Mouse (Mus musculus): ENCODE results near the gene Acy3.
"Not testable (repeated sequence)": the region's sequence is repeated elsewhere in the genome, so short reads cannot be mapped to it uniquely, and the experiment has no call there.

Gene Acy3

DNA sequence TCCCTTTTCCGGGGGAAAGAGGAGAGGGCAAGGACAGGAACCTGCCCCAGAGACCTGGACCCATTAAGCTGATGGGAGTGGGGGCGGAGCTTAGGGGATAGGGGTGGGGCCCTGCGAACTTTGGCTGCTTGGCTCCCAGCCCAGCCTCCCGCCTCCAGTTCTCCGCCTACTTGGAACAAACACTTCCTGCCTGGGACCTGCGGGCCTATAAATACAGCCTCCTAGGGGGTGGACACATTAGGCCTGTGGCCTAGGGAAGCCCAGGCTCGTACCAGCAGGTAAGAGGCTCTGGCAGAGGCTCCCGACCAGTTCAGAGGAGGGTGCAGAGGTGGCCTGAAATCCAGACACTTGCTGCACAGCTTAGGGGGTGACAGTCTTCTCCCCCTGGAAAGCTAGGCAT, at the start of gene Acy3:
Acy3 (plus strand) TSS at position 237 of the 400 bp plus-strand sequence.
- DNase-seq = peak; percentile 75

DNA sequence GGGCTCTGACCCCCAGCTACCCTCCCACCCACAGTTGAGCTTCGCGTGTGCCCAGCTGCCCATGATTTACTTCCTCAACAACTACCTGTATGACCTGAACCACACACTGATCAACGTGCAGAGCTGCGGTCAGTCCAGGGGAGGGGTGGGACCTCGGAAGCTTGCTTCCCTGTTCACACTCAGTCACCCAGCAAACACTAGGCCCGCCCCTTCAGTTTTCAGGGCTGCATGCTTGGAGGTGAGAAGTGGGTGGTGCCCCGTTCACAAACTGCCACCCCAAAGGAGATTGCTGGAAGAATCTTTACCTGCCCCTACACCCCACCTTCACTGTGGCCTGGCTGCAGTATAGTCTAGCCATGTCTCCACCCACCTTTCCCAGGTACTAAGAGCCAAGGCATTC, 44.1 kb upstream of the Acy3 start:
- DNase-seq = no peak

DNA sequence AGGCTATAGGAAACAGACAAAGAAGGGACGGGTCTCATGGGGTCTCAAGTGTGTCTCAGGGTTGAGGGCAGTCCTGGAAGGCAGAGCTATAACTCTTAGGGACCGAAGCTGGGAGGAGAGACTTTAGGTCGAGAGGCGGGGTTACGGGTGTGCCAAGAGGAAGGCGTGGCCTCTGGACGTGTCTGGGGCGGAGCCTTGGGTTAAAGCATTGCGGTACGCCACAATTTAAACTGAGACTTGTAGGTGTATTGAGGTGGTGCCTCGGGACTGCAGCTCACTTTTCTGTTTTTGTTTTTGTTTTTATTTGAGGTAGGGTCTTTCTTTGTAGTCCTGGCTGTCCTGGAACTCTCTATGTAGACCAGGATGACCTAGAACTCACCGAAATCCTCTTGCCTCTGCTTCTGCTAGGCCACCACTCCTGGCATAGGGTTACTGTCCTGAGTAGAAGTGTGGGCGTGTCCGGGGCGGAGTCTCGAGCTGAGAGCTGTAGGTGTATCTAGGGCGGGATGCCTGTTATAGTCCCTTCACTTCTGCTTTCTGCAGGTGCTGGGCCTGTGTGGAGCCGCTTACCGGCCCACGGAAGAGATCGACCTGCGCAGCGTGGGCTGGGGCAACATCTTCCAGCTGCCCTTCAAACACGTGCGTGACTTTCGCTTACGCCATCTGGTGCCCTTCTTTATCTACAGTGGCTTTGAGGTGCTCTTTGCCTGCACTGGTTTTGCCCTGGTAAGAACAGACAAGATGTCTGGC, 43.2 kb upstream of the Acy3 start:
- DNase-seq = no peak

DNA sequence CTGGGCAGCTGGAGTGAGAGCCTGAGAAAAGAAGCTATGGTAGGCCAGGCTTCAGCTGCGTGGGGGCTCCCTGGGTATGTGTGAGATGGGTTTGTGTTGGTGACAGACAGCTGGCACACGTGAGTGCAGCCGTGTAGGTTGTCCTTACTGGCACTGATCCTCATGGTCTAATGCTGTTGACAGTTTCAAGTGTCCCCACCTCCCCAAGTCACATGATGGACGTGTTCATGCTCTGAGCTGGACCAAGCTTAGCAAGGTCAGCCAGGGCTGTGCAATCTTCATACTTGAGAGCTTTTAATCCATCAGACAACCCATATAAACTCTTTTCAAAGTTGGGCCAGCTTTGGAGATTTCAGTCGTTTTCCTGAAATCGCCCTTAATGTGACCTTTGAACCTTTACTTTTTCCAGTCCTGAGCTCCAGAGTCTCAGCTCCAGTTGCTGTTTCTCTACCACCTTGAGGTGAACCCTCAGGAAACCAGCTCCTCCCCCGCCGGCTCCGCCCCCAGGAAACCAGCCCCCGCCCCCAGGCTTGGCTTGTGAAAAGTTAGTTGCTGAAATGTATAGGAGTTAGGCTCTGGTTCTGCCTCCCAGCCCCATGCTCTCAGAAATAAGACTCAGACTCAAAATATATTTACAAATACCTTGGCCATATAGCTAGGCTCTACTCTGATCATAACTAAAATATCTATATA, 40.4 kb upstream of the Acy3 start:
- no peak for DNase-seq

DNA sequence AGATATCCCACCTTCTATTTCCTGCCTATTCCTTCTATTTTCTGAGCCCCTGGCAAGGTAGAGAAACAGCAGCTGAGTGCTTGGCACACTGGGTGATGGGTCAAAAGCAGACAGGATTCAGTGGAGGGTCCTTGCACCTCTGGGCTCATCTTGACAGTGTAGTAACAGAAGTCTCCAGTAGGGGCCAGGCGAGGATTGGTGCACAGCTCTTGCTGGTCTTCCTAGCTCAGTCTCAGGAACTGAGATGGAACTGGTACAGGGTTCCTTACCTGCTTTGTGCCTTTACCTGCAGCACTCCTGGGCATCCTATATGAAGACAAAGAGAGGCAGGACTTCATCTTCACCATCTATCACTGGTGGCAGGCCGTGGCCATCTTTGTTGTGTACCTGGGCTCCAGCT, 39.7 kb upstream of the Acy3 start:
- peak; percentile 80 for DNase-seq

DNA sequence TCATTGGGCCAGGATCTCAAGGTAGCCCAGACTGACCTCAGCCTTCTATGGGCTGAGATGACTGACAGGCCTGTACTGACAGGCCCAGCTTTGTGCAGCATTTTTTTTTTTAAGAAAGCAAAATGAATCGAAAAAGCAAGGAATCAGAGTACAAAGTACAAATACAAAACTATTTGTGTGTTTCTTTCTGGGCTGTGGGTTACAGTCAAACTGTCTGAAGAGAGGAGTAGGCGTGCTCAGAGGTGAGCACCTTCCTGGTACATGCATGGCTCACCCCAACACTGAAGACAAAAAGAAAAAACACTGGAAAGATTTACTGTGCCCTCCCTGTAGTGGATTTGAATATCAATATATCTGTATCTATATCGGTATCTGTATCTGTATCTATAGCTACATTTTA, 38.6 kb upstream of the Acy3 start:
- DNase-seq = no peak

DNA sequence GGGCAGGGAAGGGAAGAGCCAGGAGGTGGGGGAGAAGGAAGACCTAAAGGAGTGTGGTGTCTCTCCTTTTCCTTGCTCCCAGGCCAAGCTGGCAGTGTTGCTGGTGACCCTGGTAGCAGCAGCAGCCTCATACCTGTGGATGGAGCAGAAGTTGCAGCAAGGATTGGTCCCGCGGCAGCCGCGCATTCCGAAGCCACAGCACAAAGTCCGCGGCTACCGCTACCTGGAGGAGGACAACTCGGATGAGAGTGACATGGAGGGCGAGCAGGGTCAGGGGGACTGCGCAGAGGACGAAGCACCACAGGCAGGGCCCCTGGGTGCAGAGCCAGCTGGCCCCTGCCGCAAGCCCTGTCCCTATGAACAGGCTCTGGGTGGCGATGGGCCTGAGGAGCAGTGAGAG, 37.8 kb upstream of the Acy3 start:
- no peak for DNase-seq

DNA sequence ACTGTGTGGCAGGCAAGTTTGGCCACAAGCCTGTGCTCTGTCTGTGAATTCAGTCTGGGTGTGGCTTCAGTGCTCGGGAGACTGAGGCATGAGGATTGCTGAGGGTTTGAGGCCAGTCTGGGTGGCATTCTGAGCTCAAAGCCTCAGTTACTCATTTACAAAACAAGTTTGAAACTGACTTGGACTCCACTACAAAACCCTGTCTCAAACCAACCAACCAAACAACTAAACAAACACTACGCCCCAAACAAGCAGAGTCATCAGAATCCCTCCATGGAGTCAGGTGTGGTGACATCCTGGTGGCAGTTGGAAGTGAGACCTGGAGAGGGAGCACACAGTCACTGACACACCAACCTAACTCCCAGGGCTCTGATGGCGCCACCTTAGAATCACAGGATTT, 36.0 kb upstream of the Acy3 start:
- DNase-seq = no peak

DNA sequence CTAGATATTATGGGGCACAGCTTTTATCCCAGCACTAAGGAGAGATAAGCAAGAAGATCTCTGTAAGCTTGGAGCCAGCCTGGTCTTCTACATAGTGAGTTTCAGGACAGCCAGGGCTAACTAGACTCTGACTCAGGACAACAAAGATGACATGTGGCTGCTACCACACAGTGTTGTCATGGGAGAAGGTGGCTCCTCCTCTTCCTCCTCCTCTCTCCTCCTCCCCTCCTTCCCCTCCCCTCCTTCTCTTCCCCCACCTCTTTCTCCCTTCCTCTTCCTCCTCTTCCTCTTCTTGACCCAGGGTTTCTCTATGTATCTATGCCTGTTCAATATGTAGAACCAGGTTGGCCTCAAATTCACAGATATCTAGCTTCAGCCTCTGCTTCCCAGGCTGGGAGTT, 34.9 kb upstream of the Acy3 start:
- DNase-seq = no peak

DNA sequence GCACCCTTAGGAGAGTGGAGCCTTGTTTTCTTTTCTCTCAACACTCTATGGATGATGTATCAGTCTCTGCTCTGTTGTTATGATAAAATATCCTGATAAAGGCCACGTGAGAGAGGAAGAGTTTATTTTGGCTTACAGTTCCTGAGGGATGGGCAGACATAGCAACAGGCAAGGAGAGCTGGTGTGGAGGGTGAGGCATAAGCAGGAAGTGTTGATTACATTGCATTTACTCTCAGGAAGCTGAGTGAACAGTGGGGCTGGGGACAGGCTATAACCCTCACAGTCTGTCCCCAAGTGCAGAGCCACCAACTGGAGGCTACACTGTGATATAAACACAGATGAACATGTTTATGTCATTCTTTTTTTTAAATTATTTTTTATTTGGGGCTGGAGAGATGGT, 34.3 kb upstream of the Acy3 start:
- DNase-seq = no peak

DNA sequence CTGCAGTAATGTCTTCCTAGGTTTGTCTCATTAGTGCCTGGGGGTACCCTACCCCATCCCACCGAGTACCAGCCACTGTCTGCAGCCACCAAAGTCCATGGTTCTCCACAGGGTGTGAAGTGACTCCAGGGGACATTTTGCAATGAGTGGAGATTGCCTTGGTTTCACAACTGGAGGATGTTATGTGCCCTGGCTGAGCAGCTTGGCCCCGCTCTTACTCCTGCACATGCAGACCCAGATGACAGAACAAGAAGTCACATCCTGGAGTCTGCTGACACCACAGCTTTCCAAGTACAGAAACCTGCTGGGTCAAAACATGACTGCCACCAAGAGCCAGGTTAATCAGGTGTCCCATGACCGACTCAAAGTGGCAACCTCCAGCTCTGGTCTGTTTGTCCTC, 31.3 kb upstream of the Acy3 start:
- no peak for DNase-seq

DNA sequence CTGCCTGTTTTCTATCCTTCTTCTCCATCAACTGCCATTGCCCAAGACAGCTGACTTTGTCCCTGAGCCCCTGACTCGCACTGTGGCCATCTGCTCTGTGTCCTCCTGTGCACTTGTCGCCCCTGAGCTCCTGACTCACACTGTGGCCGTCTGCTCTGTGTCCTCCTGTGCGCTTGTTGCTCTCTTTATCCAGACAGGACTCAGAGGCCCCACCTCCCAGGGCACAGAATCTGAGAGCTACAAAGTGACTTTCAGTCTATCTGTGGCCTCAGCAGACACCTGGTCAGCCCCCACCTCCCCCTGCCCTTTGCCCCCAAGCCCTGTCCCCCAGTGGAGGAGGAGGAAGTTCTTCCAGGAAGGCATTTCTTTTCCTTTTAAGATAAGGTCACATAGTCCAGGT, 30.6 kb upstream of the Acy3 start:
- DNase-seq = peak; percentile 18

DNA sequence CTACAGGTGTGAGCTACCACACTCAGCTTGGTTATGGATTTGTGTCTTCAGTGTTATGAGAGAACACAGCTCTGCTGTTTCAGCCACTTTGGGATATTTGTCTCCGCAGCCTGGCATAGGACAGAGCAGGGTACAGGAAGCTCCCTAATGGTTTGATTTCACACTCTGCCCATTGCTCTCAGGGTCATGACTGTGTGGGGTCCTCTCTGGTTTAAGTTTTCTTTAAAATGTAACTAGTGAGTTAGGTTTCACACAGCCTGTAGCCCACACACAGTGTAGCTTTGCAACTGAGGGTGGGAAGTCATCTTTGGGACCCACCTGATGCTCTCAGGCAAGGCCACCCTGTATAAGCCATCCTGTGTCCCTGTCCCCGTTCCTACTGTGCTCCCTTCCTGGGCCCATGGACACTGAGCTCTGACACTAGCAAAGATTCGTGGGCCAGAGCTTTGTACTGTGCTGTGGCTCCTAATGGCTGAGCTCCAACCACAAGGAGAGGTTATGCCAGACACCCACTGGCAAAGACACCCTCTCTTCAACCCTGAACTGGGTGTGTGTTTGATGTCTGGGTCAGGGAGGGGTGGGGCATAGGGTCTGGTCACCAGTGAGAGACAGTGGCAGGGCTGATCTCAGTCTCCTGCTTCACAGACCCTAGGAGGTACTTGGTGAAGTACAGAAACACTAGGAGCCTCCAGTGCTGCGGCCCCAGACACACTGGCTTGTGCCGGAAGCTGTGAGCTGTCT, 28.9 kb upstream of the Acy3 start:
- not testable (repeated sequence) for DNase-seq

DNA sequence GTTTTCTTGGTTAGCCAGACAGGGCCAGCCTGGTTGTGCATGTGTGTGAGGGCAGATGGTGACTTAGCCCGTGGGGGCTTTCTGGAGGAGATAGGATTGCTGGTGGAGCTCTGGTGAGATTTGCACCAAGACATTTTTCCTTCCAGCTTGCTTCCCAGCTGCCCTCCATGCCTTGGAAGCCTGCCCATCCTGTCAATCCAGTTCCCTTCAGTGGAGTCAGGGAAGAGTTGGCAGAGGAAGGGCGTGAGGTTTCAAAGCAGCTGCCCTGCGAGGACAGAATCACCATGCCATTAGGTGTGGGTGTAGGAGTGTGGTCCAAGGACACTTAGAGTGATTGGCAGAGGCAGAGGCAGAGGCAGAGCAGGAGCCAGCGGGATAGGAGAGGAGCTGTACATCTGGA, 27.9 kb upstream of the Acy3 start, which contains the start of gene Aldh3b3:
Aldh3b3 (plus strand) TSS at position 176 of the 400 bp plus-strand sequence.
- DNase-seq = no peak

DNA sequence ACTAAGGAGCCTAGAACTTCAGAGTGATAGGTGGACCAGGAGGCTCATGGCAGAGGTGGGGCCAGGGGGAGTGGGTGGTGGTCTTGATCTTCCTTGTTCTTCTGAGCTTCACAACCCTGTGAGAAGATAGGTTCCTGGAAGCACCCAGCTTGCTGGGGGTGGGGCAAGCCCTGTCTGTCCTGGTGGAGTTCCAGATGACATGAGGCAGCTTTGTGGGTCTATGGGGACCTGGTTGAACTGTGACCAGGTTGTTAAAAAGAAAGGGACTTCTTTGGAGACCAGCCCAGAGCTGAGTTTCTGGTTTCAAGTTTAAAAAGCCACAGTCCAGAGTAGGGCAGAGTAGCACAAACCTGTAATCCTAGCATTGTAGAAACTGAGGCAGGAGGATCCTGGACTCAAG, 27.3 kb upstream of the Acy3 start:
- no peak for DNase-seq

DNA sequence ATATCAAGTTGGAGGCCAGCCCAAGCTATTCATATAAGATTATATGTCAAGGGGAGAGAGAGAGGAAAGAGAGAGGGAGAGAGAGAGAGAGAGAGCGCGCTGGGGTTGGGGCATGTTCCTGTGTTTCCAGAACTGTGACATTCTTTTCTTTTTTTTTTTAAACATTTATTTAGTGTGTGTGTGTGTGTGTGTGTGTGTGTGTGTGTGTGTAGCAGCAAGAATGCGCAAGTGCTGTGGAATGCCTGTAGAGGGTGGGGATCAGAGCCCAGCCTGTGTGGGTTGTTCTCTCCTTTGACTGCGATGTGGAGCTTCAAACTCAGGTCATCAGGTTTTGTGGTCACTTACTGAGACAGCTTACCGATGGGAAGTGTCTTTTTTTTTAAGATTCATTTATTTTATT, 26.2 kb upstream of the Acy3 start:
- DNase-seq = no peak

DNA sequence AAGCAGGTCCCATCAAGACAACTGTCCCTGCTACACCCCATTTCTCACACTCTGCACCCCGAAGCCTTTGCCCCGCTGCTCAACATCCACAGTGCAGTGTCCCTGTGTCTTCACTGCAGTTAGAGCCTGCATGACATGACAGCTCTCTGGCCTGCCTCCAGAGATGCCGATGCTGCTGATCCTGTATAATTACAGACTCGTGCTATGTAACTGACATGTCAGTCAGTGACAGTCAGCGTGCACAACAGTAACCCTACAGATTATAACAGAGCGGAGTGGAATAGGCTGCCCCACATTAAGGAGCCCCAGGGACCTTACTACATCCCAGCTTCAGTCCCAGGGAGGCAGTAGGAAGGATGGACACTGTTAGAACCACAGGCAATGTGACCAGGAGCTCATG, 24.6 kb upstream of the Acy3 start:
- DNase-seq = not testable (repeated sequence)

DNA sequence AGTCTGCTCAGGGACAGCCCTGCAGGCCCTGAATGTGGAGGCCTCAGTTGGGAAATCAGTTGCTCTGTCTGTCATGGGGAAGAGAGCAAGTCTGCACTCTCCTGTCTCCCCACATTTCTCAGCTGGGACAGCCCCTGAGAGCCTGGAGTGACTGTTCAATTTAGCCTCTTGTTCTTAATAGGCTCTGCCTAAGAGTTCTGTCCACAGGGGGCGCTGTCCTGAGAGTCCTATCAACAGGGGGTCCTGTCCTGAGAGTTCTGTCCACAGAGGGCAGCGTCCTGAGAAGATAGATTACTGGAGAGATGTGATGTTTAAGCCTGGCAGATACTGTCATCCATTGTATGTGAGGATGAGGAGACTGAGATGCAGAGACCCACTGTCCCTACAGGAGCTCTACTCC, 23.9 kb upstream of the Acy3 start:
- peak; percentile 46 for DNase-seq

DNA sequence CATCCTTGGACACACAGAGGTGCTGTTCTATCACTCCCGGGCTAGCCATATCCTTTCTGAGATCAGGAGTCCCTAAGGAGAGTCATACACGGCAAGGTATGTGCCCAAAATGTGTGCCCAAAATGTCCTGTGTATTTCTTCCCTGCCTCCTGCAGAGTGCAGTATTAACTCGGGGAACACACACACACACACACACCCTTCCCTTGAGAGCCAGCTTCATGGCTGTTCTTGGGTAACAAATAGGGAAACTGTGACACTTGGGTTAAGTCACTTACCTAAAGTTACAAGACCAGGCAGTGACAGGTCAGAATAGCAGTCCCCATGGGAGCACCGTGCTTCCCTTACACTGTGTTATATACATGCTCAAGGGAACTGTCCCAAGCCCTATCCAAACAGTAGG, 22.3 kb upstream of the Acy3 start:
- no peak for DNase-seq

DNA sequence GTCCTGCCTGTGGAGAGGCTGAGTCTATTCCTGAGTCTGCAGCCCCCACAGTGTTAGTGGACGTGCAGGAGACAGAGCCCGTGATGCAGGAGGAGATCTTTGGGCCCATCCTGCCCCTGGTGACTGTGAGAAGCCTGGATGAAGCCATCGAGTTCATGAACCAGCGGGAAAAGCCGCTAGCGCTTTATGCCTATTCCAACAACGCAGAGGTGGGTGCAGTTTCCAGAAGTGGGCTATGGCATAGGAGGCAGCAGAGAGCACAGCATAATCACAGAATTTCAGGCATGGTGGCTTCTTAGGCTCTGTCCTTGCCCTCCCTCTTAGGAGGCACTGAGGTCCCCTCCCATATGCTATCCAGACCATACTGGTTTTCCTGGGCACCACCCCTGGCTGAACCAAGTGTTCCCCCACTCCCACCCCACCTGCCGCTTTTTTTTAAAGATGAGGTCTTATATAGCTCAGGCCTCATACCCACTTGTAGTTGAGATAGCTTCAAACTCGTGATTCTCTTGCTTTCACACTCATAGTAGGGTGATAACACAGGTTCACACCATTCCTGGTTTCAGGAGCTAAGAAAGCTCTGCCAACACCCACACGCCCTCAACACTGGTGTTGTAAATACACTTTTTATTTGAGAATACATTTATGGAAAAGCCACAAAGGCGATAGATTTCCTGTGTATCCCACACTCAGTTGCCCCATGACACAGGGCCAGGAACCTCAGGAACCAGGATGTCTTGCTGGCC, 19.9 kb upstream of the Acy3 start:
- DNase-seq = peak; percentile 53

DNA sequence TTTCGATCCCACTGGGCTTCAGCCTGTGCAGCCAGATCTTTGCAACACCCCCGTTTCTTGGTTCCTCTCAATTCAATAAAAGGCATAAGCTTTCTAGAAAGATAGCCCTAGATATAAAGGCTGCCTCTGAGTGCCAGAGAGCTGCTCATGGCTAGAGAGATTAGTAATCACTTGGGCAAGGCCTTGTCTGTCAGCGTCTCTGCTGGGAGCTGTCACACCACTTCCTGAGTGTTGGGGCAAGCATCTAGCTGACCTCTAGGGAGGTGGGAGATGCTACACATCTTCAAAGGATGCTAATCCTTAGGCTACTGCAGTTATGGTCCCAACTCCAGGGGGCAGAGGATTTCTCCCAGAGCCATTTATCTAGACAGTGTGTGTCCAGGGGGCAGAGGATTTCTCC, 19.1 kb upstream of the Acy3 start:
- DNase-seq = no peak

DNA sequence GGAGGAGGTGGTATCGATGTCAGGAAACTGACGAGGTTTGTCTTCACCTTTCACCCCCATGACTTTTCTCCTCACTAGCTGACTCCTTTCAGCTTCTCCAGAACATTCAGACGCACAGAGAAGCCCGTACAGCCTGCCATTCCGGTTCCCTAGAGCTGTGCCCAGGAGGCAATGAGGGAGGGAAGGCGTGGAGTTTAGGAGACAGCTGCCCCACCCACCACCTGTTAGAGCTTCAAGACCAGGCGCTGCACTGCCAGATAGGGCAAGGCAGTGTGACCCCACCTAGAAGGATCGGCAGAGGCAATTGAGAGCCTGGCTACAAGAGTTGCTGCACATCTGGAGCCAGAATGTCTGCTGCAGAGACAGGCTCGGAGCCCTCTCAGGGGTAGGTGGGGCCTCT, 14.1 kb upstream of the Acy3 start, which contains the start of gene Aldh3b2:
Aldh3b2 (plus strand) TSS at position 100 of the 400 bp plus-strand sequence.
- DNase-seq = no peak

DNA sequence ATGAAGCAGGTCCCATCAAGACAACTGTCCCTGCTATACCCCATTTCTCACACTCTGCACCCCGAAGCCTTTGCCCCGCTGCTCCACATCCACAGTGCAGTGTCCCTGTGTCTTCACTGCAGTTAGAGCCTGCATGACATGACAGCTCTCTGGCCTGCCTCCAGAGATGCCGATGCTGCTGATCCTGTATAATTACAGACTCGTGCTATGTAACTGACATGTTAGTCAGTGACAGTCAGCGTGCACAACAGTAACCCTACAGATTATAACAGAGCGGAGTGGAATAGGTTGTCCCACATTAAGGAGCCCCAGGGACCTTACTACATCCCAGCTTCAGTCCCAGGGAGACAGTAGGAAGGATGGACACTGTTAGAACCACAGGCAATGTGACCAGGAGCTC, 11.8 kb upstream of the Acy3 start:
- DNase-seq = not testable (repeated sequence)
